Mouse (Mus musculus) hindbrain, postnatal 0 days (tissue): ENCODE results near the gene Arhgap40. TPM values are rescaled to one million over a fixed set of nuclear protein-coding genes. Genes with fewer than 3 reads are reported as not detected.

Source experiments
- ATAC-seq: fragments of 200-750 bp; cut with Nextera tagmentation; 2 replicates; pipeline ENCODE4 v1.8.0; 2017; ENCODE audit warnings: mild to moderate bottlenecking, moderate TSS enrichment, moderate library complexity
- DNase-seq: peaks from one replicate; pipeline ENCODE4 v3.0.0-alpha.2; 2015; ENCODE audit warnings: low spot score
- H3K27ac ChIP-seq: fragments of 300-500 bp; sonication (generic); 2 replicates; pipeline ENCODE4 v1.5.1; 2014; ENCODE audit warnings: mild to moderate bottlenecking
- H3K27me3 ChIP-seq: fragments of 300-500 bp; sonication (generic); 2 replicates; pipeline ENCODE4 v1.6.1; 2014; ENCODE audit warnings: low read length, mixed read lengths; ENCODE audit not compliant: insufficient read depth
- H3K36me3 ChIP-seq: fragments of 300-500 bp; sonication (generic); 2 replicates; pipeline ENCODE4 v1.6.1; 2014; ENCODE audit warnings: low read length, mixed read lengths; ENCODE audit not compliant: insufficient read depth
- H3K4me1 ChIP-seq: fragments of 300-500 bp; sonication (generic); 2 replicates; pipeline ENCODE4 v1.6.1; 2014; ENCODE audit warnings: antibody characterized with exemption, low read length, mixed read lengths; ENCODE audit not compliant: insufficient read depth
- H3K4me2 ChIP-seq: fragments of 300-500 bp; sonication (generic); 2 replicates; pipeline ENCODE4 v1.6.1; 2014; ENCODE audit warnings: low read depth, mild to moderate bottlenecking, low read length, moderate library complexity, mixed read lengths
- H3K4me3 ChIP-seq: fragments of 300-500 bp; sonication (generic); 2 replicates; pipeline ENCODE4 v1.5.1; 2014; ENCODE audit warnings: low read length
- H3K9ac ChIP-seq: fragments of 300-500 bp; sonication (generic); replicated peaks from 2 replicates; pipeline ENCODE4 v1.6.1; 2014; ENCODE audit warnings: mild to moderate bottlenecking, low read length, moderate library complexity, mixed read lengths
- H3K9me3 ChIP-seq: fragments of 300-500 bp; sonication (generic); 2 replicates; pipeline ENCODE4 v1.6.1; 2016; ENCODE audit warnings: low read length, mixed read lengths
- CTCF ChIP-seq: IDR thresholded peaks from 2 replicates; pipeline ENCODE4 v1.5.1; 2016; ENCODE audit warnings: antibody characterized with exemption, control low read depth, low read depth
- WGBS: fragments of 180-500 bp; shearing (Covaris S2); extraction: QIAGEN DNeasy Blood & Tissue Kit; methylation state at CpG from one replicate; pipeline ENCODE4 v1.1.7; 2014; 5-methylcytosine and 5-hydroxymethylcytosine counted together
- polyA plus RNA-seq: library from polyadenylated mRNA; unstranded; fragments of >200 nt; fragmentation: Nextera tagmentation; extraction: Ambion mirVana; gene quantifications from 2 replicates; pipeline ENCODE4 v1.2.1, GENCODE M21; 2015
- total RNA-seq: library from RNA; depleted of rRNA; stranded (reverse); fragments of >200 nt; gene quantifications from 2 replicates; pipeline ENCODE4 v1.2.3, GENCODE M21; 2014

Gene Arhgap40
- total and polyA plus RNA-seq, 2 experiments from 2014 or later, result 0.64 to 1.4 TPM

GRCm38 (mm10) chr2:158556225-158556624, 43.6 kb downstream of the Arhgap40 start:
- Histone ChIP-seq H3K9ac (0 out of 2 replicates have a peak overlapping the region, but pooled peaks have one; percentile 40), H3K27me3 (no peaks in the 10 kb centered on the region), H3K4me1 (peaks cover 9% of the 10 kb centered on the region), H3K27ac (no peak overlapping the region), H3K4me2 (peak overlapping the region; percentile 56), H3K9me3 (no peaks in the 10 kb centered on the region), H3K36me3 (no peaks in the 10 kb centered on the region), H3K4me3 (peak overlapping the region; percentile 30)
- ATAC-seq (peak; percentile 54), DNase-seq (peak; percentile 82)
- peak; percentile 90 for TF ChIP-seq CTCF
- 0% methylated on average over 19 of the region's 20 CpGs for WGBS

- H3K27ac ChIP-seq, result no peak overlapping the region
- WGBS, result 8% methylated on average over 5 of the region's 5 CpGs
- DNase-seq, result no peak
These were observed 44.2 kb downstream of the Arhgap40 start for GRCm38 (mm10) chr2:158556750-158557149.

DNA sequence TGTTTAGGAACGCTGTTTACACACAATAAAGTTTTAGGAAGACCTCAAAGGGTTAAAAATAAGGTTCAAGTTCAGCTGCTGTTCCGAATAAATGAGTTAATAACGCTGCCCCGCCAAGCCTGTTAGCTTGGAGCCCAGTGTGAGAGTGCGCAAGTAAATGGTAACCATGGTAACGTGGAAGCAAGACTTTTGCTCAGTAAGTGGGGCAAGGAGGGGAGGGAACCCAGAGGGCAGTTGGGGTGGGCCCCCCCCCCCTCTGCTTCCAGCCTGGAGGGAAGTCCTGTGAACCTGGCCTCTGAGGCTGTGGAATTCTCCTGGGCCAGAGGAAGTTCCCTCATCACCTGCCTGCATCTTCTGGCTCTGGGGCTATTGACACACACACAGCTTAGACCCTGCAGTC, 47.3 kb downstream of the Arhgap40 start:
- peaks cover 15% of the 10 kb centered on the region for H3K4me1 ChIP-seq
- H3K9ac ChIP-seq, result no peak overlapping the region
- H3K27me3 ChIP-seq, result no peaks in the 10 kb centered on the region
- H3K36me3 ChIP-seq, result no peaks in the 10 kb centered on the region
- H3K9me3 ChIP-seq, result no peaks in the 10 kb centered on the region
- H3K4me2 ChIP-seq, result no peak overlapping the region
- ATAC-seq, result no peak
- WGBS, result 19% methylated on average over 6 of the region's 6 CpGs
- peak; percentile 65 for DNase-seq
- no peak overlapping the region for H3K27ac ChIP-seq
- no peak for TF ChIP-seq CTCF
- no peak overlapping the region for H3K4me3 ChIP-seq

More at GRCm38 (mm10) chr2:158556750-158557149, 44.2 kb downstream of the Arhgap40 start:
- TF ChIP-seq CTCF, result no peak
- no peaks in the 10 kb centered on the region for H3K9me3 ChIP-seq
- peaks cover 14% of the 10 kb centered on the region for H3K4me1 ChIP-seq
- no peak overlapping the region for H3K9ac ChIP-seq
- no peak for ATAC-seq
- no peaks in the 10 kb centered on the region for H3K27me3 ChIP-seq
- H3K36me3 ChIP-seq, result no peaks in the 10 kb centered on the region
- peak overlapping the region; percentile 56 for H3K4me2 ChIP-seq
- no peak overlapping the region for H3K4me3 ChIP-seq

GRCm38 (mm10) chr2:158560801-158561200, 48.2 kb downstream of the Arhgap40 start:
- H3K4me1 ChIP-seq, result peaks cover 10% of the 10 kb centered on the region
- H3K36me3 ChIP-seq, result no peaks in the 10 kb centered on the region
- peak overlapping the region; percentile 77 for H3K27ac ChIP-seq
- no peak overlapping the region for H3K4me2 ChIP-seq
- H3K9ac ChIP-seq, result peak overlapping the region; percentile 14; the same call in 1 of the 2 replicates
- H3K27me3 ChIP-seq, result no peaks in the 10 kb centered on the region
- 22% methylated on average over 9 of the region's 9 CpGs for WGBS
- H3K9me3 ChIP-seq, result no peaks in the 10 kb centered on the region
- no peak for TF ChIP-seq CTCF
- no peak overlapping the region for H3K4me3 ChIP-seq
- DNase-seq (no peak), ATAC-seq (peak; percentile 48; the same call in 1 of the 2 replicates)

GRCm38 (mm10) chr2:158561371-158562144, 49.0 kb downstream of the Arhgap40 start:
- TF ChIP-seq CTCF, result no peak
- WGBS, result 43% methylated on average over 3 of the region's 3 CpGs
- H3K27me3 ChIP-seq, result no peaks in the 10 kb centered on the region
- peak; percentile 68 for DNase-seq
- no peak overlapping the region for H3K4me3 ChIP-seq
- H3K27ac ChIP-seq, result peak overlapping the region; percentile 77
- peaks cover 10% of the 10 kb centered on the region for H3K4me1 ChIP-seq
- no peaks in the 10 kb centered on the region for H3K36me3 ChIP-seq
- peak; percentile 55 for ATAC-seq
- H3K9ac ChIP-seq, result peak overlapping the region; percentile 14; the same call in 1 of the 2 replicates
- H3K4me2 ChIP-seq, result no peak overlapping the region
- H3K9me3 ChIP-seq, result no peaks in the 10 kb centered on the region

GRCm38 (mm10) chr2:158570421-158571081, 58.0 kb downstream of the Arhgap40 start:
- no peak overlapping the region for H3K27ac ChIP-seq
- no peak overlapping the region for H3K4me3 ChIP-seq
- no peak for TF ChIP-seq CTCF
- H3K4me2 ChIP-seq, result no peak overlapping the region
- peak; percentile 38; the same call in 1 of the 2 replicates for ATAC-seq
- 23% methylated on average over 13 of the region's 13 CpGs for WGBS
- no peaks in the 10 kb centered on the region for H3K36me3 ChIP-seq
- peak; percentile 56 for DNase-seq
- H3K4me1 ChIP-seq, result no peaks in the 10 kb centered on the region
- no peaks in the 10 kb centered on the region for H3K9me3 ChIP-seq
- H3K9ac ChIP-seq, result no peak overlapping the region
- H3K27me3 ChIP-seq, result no peaks in the 10 kb centered on the region
